Mouse (Mus musculus) testis, adult 2 months (tissue): ENCODE data around the gene Gprc5c.

Source experiments
- CTCF ChIP-seq: fragments of 200-500 bp; IDR thresholded peaks from 2 replicates; pipeline ENCODE4 v1.5.1; 2012; ENCODE audit warnings: low read depth, mild to moderate bottlenecking, inconsistent platforms, low read length, moderate library complexity; ENCODE audit not compliant: control insufficient read depth, insufficient read depth, insufficient replicate concordance
- POLR2A ChIP-seq: fragments of 200-500 bp; IDR thresholded peaks from 2 replicates; pipeline ENCODE4 v1.6.1; 2012; ENCODE audit warnings: low read depth, mild to moderate bottlenecking, inconsistent platforms, low read length, moderate library complexity; ENCODE audit not compliant: control insufficient read depth

DNA sequence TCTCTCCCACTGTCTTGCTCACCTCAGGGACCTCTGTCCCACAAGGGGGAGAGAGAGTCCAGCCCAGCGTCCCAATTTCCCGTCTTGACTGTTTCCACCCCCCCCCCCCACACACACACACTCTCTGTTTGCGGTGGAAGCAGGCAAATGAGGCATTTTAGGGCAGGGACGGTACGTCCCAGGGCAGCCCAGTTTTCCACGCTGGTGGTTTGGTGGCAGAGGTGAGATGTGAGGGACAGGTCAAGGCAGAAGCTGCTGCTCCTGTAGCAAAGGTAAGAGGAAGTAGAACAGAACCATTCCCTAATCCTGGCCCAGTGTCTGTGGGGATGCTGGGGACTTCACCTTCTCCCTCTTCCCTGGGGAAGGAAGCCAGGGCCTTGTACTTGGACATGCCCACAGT is 3.6 kb downstream of the Gprc5c start:
- TF ChIP-seq CTCF, result no peak
- no peak for TF ChIP-seq POLR2A
